Mouse (Mus musculus) spleen, adult 2 months (tissue): Measurements from ENCODE around the gene Krtap4-6. TPM values are rescaled to one million over a fixed set of nuclear protein-coding genes. Genes with fewer than 3 reads are reported as not detected.

Source experiments
- DNase-seq, 2 experiments: peaks; one replicate each; pipeline versions ENCODE4 v3.0.0 to v3.0.0-alpha.2; 2012 to 2021; ENCODE audit warnings: low spot score in 2 of 2, low read depth in 1 of 2
- H3K27ac ChIP-seq: fragments of 200-500 bp; 2 replicates; pipeline ENCODE4 v1.5.1; 2012; ENCODE audit warnings: low read length, inconsistent platforms; ENCODE audit not compliant: insufficient read depth
- H3K27me3 ChIP-seq: fragments of 200-500 bp; 2 replicates; pipeline ENCODE4 v1.6.1; 2012; ENCODE audit warnings: mild to moderate bottlenecking, moderate library complexity, low read length, inconsistent platforms; ENCODE audit not compliant: control insufficient read depth, insufficient read depth
- H3K36me3 ChIP-seq: fragments of 200-500 bp; 2 replicates; pipeline ENCODE4 v1.6.1; 2012; ENCODE audit warnings: mild to moderate bottlenecking, low read length, inconsistent platforms; ENCODE audit not compliant: control insufficient read depth, insufficient read depth
- H3K4me1 ChIP-seq: fragments of 200-500 bp; 2 replicates; pipeline ENCODE4 v1.6.1; 2011; ENCODE audit warnings: inconsistent platforms; ENCODE audit not compliant: control insufficient read depth, insufficient read depth, insufficient read length
- H3K4me3 ChIP-seq: fragments of 200-500 bp; 2 replicates; pipeline ENCODE4 v1.5.1; 2011; ENCODE audit warnings: mild to moderate bottlenecking, inconsistent platforms; ENCODE audit not compliant: insufficient read depth, insufficient read length; ENCODE audit errors: extremely low read depth
- CTCF ChIP-seq: fragments of 200-500 bp; IDR thresholded peaks from 2 replicates; pipeline ENCODE4 v1.5.1; 2011; ENCODE audit warnings: mild to moderate bottlenecking, inconsistent platforms; ENCODE audit not compliant: insufficient read depth, insufficient read length, insufficient replicate concordance; ENCODE audit errors: extremely low read depth
- POLR2A ChIP-seq: fragments of 200-500 bp; IDR thresholded peaks from 2 replicates; pipeline ENCODE4 v1.6.1; 2011; ENCODE audit warnings: low read depth, low read length, inconsistent platforms
- WGBS: fragments of 180-500 bp; shearing (Covaris S2); methylation state at CpG from one replicate; pipeline ENCODE4 v1.1.7; 2018; 5-methylcytosine and 5-hydroxymethylcytosine counted together
- polyA plus RNA-seq: library from polyadenylated mRNA; depleted of rRNA; stranded (reverse); fragments of >200 nt; gene quantifications from 2 replicates; pipeline ENCODE4 v1.2.3, GENCODE M21; 2012; rRNA removed

Gene Krtap4-6
- polyA plus RNA-seq, 1 experiment: not detected

GRCm38 (mm10) chr11:99633293-99633692, 32.5 kb downstream of the Krtap4-6 start:
- WGBS: 59% methylated on average over 2 of the region's 2 CpGs
- Histone ChIP-seq H3K4me1 (no peaks in the 10 kb centered on the region), H3K36me3 (no peaks in the 10 kb centered on the region), H3K27ac (no peak overlapping the region), H3K27me3 (no peaks in the 10 kb centered on the region), H3K4me3 (no peak overlapping the region)
- TF ChIP-seq POLR2A: no peak
- TF ChIP-seq CTCF: no peak
- no peak for DNase-seq

DNA sequence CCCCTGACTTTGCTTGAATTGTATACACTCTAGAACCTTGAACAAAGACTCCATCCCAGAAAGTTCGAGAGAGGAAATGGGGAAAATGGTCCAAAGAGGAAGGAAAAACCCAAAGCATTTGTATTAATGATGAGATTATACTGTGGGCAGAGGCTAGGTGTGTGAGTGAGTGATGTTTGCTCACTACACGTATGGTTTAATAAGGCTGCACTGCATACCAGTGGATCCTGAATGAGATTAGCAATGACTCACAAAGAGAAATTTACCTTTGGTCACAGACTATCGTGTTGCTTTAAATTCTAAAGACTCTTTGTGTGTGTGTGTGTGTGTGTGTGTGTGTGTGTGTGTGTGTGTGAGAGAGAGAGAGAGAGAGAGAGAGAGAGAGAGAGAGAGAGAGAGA, 34.9 kb downstream of the Krtap4-6 start:
- WGBS: 76% methylated on average over 3 of the region's 3 CpGs
- Histone ChIP-seq H3K27ac (no peak overlapping the region), H3K4me1 (no peaks in the 10 kb centered on the region), H3K36me3 (no peaks in the 10 kb centered on the region), H3K27me3 (no peaks in the 10 kb centered on the region), H3K4me3 (no peak overlapping the region)
- no peak for DNase-seq
- TF ChIP-seq CTCF (no peak), POLR2A (no peak)

GRCm38 (mm10) chr11:99628138-99628537, 37.6 kb downstream of the Krtap4-6 start, which contains the start of gene Krtap4-1:
Krtap4-1 (minus strand) TSS chr11:99628238.
- DNase-seq: no peak
- H3K27ac ChIP-seq: no peak within 1 kb of the TSS
- H3K36me3 ChIP-seq: no peaks in the 10 kb centered on the region
- no peaks in the 10 kb centered on the region for H3K27me3 ChIP-seq
- no peaks in the 10 kb centered on the region for H3K4me1 ChIP-seq
- TF ChIP-seq POLR2A (no peak), CTCF (no peak)
- 86% methylated on average over 4 of the region's 4 CpGs for WGBS
- H3K4me3 ChIP-seq: no peak within 1 kb of the TSS

- no peak within 1 kb of the TSS for H3K4me3 ChIP-seq
- 78% methylated on average over 2 of the region's 2 CpGs for WGBS
- DNase-seq: no peak
- no peaks in the 10 kb centered on the region for H3K36me3 ChIP-seq
- no peaks in the 10 kb centered on the region for H3K27me3 ChIP-seq
- no peaks in the 10 kb centered on the region for H3K4me1 ChIP-seq
- H3K27ac ChIP-seq: no peak within 1 kb of the TSS
- TF ChIP-seq CTCF (no peak), POLR2A (no peak)
Observed at GRCm38 (mm10) chr11:99620335-99620734, 45.4 kb downstream of the Krtap4-6 start, which contains the start of gene Gm11562. Gm11562 (minus strand) TSS chr11:99620435.

Other genes with a start within 250 kb of the Krtap4-6 start
- 0.05 TPM in 1 of 2 replicates, not detected in the other for gene Krt12, start 243.7 kb downstream of the Krtap4-6 start, polyA plus RNA-seq
- gene Krt20, start 227.8 kb downstream of the Krtap4-6 start, polyA plus RNA-seq: 0.16 TPM in 2 replicates
- gene Krt23, start 172.8 kb downstream of the Krtap4-6 start, polyA plus RNA-seq: 0.06 and 0.14 TPM in 2 replicates
- not detected in 2 replicates for gene Krt39, start 144.6 kb downstream of the Krtap4-6 start, polyA plus RNA-seq
- gene Krt40, start 122.8 kb downstream of the Krtap4-6 start, polyA plus RNA-seq: not detected in 2 replicates
- not detected in 2 replicates for gene Krtap3-3, start 115.1 kb downstream of the Krtap4-6 start, polyA plus RNA-seq
- gene Krtap3-2, start 109.1 kb downstream of the Krtap4-6 start, polyA plus RNA-seq: not detected in 2 replicates
- not detected in 2 replicates for gene Gm11939, start 106.5 kb downstream of the Krtap4-6 start, polyA plus RNA-seq
- gene Krtap3-1, start 99.3 kb downstream of the Krtap4-6 start, polyA plus RNA-seq: not detected in 2 replicates
- not detected in 2 replicates for gene Krtap1-5, start 84.9 kb downstream of the Krtap4-6 start, polyA plus RNA-seq
- gene Krtap1-4, start 82.3 kb downstream of the Krtap4-6 start, polyA plus RNA-seq: not detected in 2 replicates
- not detected in 2 replicates for gene Krtap1-3, start 74.6 kb downstream of the Krtap4-6 start, polyA plus RNA-seq
- gene Krtap9-3, start 67.9 kb downstream of the Krtap4-6 start, polyA plus RNA-seq: not detected in 2 replicates
- gene Gm11938, start 62.7 kb downstream of the Krtap4-6 start, polyA plus RNA-seq: not detected in 2 replicates
- gene Gm11937, start 55.8 kb downstream of the Krtap4-6 start, polyA plus RNA-seq: not detected in 2 replicates
- not detected in 2 replicates for gene Krtap2-4, start 51.1 kb downstream of the Krtap4-6 start, polyA plus RNA-seq
- not detected in 2 replicates for gene Gm11562, start 45.5 kb downstream of the Krtap4-6 start, polyA plus RNA-seq
- gene Krtap4-1, start 37.7 kb downstream of the Krtap4-6 start, polyA plus RNA-seq: not detected in 2 replicates
- not detected in 2 replicates for gene Krtap4-2, start 30.9 kb downstream of the Krtap4-6 start, polyA plus RNA-seq
- not detected in 2 replicates for gene Krtap4-7, start 21.9 kb downstream of the Krtap4-6 start, polyA plus RNA-seq
- gene Gm11555, start 15.7 kb downstream of the Krtap4-6 start, polyA plus RNA-seq: not detected in 2 replicates
- gene Gm11563, start 7.0 kb downstream of the Krtap4-6 start, polyA plus RNA-seq: not detected in 2 replicates
- not detected in 2 replicates for gene Gm14190, start 24.8 kb upstream of the Krtap4-6 start, polyA plus RNA-seq
- not detected in 2 replicates for gene Gm14180, start 68.3 kb upstream of the Krtap4-6 start, polyA plus RNA-seq
- gene Gm11595, start 107.0 kb upstream of the Krtap4-6 start, polyA plus RNA-seq: not detected in 2 replicates
- not detected in 2 replicates for gene Krtap4-8, start 114.7 kb upstream of the Krtap4-6 start, polyA plus RNA-seq
- not detected in 2 replicates for gene Krtap4-9, start 119.2 kb upstream of the Krtap4-6 start, polyA plus RNA-seq
- gene Gm11596, start 127.5 kb upstream of the Krtap4-6 start, polyA plus RNA-seq: not detected in 2 replicates
- gene Gm11569, start 133.0 kb upstream of the Krtap4-6 start, polyA plus RNA-seq: not detected in 2 replicates
- gene Gm11554, start 138.5 kb upstream of the Krtap4-6 start, polyA plus RNA-seq: not detected in 2 replicates
- not detected in 2 replicates for gene Krtap4-13, start 143.9 kb upstream of the Krtap4-6 start, polyA plus RNA-seq
- not detected in 2 replicates for gene Gm11564, start 149.7 kb upstream of the Krtap4-6 start, polyA plus RNA-seq
- gene 2300003K06Rik, start 172.1 kb upstream of the Krtap4-6 start, polyA plus RNA-seq: not detected in 2 replicates
- gene Krtap4-16, start 185.6 kb upstream of the Krtap4-6 start, polyA plus RNA-seq: not detected in 2 replicates
- not detected in 2 replicates for gene Gm11568, start 192.0 kb upstream of the Krtap4-6 start, polyA plus RNA-seq
- gene Gm11559, start 198.5 kb upstream of the Krtap4-6 start, polyA plus RNA-seq: not detected in 2 replicates
- not detected in 2 replicates for gene Krtap9-1, start 207.4 kb upstream of the Krtap4-6 start, polyA plus RNA-seq
- gene Gm11567, start 213.2 kb upstream of the Krtap4-6 start, polyA plus RNA-seq: not detected in 2 replicates
- gene Krtap31-1, start 242.0 kb upstream of the Krtap4-6 start, polyA plus RNA-seq: not detected in 2 replicates
- not detected in 2 replicates for gene Gm11565, start 248.8 kb upstream of the Krtap4-6 start, polyA plus RNA-seq